Mouse (Mus musculus): ENCODE results near the gene Rev1. TPM values are rescaled to one million over a fixed set of nuclear protein-coding genes. Genes with fewer than 3 reads are reported as not detected.

Gene Rev1
- total RNA-seq, 1 experiment: 58.0 TPM

DNA sequence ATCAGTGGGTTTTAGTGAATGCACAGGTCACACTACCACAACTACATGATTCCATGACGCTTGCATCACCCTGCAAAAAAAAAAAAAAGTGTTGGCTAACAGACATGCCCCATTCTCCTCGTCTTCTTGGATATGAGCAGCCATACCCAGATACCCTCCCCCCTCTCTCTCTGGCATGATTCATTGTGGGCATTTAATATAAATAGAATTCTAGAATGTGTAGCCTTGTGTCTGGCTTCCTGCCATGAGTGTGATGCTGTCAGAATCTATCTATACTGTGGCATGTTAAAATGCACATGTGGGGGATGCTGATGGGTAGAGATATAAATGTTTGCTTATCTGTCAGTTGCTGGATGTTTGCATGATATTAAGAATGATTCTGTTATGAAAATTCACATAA lies 36.1 kb upstream of the Rev1 start:
- Histone ChIP-seq H3K9me3 (ENCODE audit: control insufficient read depth, insufficient read depth, low read depth, low read length) (no peaks in the 10 kb centered on the region), H3K9ac (ENCODE audit: insufficient read depth, low read depth, low read length, poor library complexity, severe bottlenecking) (no peak overlapping the region), H3K4me1 (ENCODE audit: control insufficient read depth in 2 of 2, insufficient read depth in 2 of 2, low read length in 2 of 2, poor library complexity in 1 of 2) (no peaks in the 10 kb centered on the region), H3K36me3 (ENCODE audit: control insufficient read depth, insufficient read depth, low read length, poor library complexity, severe bottlenecking) (no peaks in the 10 kb centered on the region), H3K27ac (ENCODE audit: insufficient read depth, low read depth, low read length, poor library complexity, severe bottlenecking) (no peak overlapping the region), H3K4me3 (ENCODE audit: insufficient read depth in 1 of 2, low read depth in 1 of 2, low read length in 2 of 2, poor library complexity in 1 of 2, severe bottlenecking in 1 of 2) (no peak overlapping the region)
- no peak for DNase-seq (ENCODE audit: low read depth, low spot score)
- in situ Hi-C loops (cut with MboI; ENCODE audit: low sequenced_read_pairs in 2 of 2, unreplicated experiment in 2 of 2): no loop called here
- TF ChIP-seq CHD2 (IDR thresholded peaks at IDR 0.05; ENCODE audit: low read depth, low read length) (no peak), MAFK (IDR thresholded peaks at IDR 0.05; ENCODE audit: insufficient read depth, low read depth, low read length) (no peak), HCFC1 (IDR thresholded peaks at IDR 0.05; ENCODE audit: borderline replicate concordance, insufficient read depth, low read length) (no peak), ZC3H11A (IDR thresholded peaks at IDR 0.05; ENCODE audit: borderline replicate concordance, low read depth, low read length) (no peak), ZNF384 (IDR thresholded peaks at IDR 0.05; ENCODE audit: low read depth, low read length) (no peak)

DNA sequence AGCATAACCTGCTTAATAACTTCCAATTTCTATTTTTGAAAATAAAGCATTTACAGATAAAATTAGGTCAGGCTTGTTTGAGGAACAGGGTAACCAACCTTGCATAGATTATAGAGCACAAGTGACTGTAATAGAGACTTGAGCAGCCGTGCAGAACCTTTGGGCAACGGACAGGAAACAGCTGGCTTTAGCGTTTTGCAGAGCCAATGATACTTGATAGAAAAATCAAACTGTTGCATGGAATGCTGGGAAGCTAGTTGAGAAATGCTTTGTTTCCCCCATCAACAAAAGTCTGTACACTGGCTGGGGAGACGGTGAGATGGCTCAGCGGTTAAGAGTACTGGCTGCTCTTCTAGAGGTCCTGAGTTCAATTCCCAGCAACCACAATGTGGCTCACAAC lies 20.5 kb upstream of the Rev1 start:
- Histone ChIP-seq H3K4me1 (ENCODE audit: control insufficient read depth in 2 of 2, insufficient read depth in 2 of 2, low read length in 2 of 2, poor library complexity in 1 of 2) (no peaks in the 10 kb centered on the region), H3K4me3 (ENCODE audit: insufficient read depth in 1 of 2, low read depth in 1 of 2, low read length in 2 of 2, poor library complexity in 1 of 2, severe bottlenecking in 1 of 2) (no peak overlapping the region), H3K9me3 (ENCODE audit: control insufficient read depth, insufficient read depth, low read depth, low read length) (no peaks in the 10 kb centered on the region), H3K27ac (ENCODE audit: insufficient read depth, low read depth, low read length, poor library complexity, severe bottlenecking) (no peak overlapping the region), H3K9ac (ENCODE audit: insufficient read depth, low read depth, low read length, poor library complexity, severe bottlenecking) (no peak overlapping the region), H3K36me3 (ENCODE audit: control insufficient read depth, insufficient read depth, low read length, poor library complexity, severe bottlenecking) (no peaks in the 10 kb centered on the region)
- no peak for DNase-seq (ENCODE audit: low read depth, low spot score)
- in situ Hi-C loops (cut with MboI; ENCODE audit: low sequenced_read_pairs in 2 of 2, unreplicated experiment in 2 of 2): no loop called here
- TF ChIP-seq ZNF384 (IDR thresholded peaks at IDR 0.05; ENCODE audit: low read depth, low read length) (no peak), ZC3H11A (IDR thresholded peaks at IDR 0.05; ENCODE audit: borderline replicate concordance, low read depth, low read length) (no peak), CHD2 (IDR thresholded peaks at IDR 0.05; ENCODE audit: low read depth, low read length) (no peak), HCFC1 (IDR thresholded peaks at IDR 0.05; ENCODE audit: borderline replicate concordance, insufficient read depth, low read length) (no peak), MAFK (IDR thresholded peaks at IDR 0.05; ENCODE audit: insufficient read depth, low read depth, low read length) (no peak)

DNA sequence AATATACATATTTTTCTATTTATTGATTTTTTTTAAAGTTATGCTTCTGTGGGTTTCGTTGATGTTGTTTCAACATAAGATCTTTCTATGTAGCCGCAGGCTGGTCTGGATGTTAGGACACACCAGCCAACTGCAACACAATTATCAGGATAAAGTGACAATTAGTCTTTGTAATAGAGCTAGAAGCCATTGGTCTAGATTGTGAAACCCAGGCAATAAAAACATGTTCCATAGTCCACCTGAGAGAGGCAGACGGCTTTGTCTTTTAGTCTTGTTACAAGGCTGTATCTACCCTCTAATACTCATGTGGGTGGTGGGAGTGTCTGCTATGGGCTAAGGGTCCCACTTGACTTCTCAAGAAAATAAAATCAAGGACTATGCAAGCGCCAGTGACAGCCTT lies 16.4 kb upstream of the Rev1 start:
- Histone ChIP-seq H3K9me3 (ENCODE audit: control insufficient read depth, insufficient read depth, low read depth, low read length) (no peaks in the 10 kb centered on the region), H3K4me3 (ENCODE audit: insufficient read depth in 1 of 2, low read depth in 1 of 2, low read length in 2 of 2, poor library complexity in 1 of 2, severe bottlenecking in 1 of 2) (no peak overlapping the region), H3K36me3 (ENCODE audit: control insufficient read depth, insufficient read depth, low read length, poor library complexity, severe bottlenecking) (no peaks in the 10 kb centered on the region), H3K4me1 (ENCODE audit: control insufficient read depth in 2 of 2, insufficient read depth in 2 of 2, low read length in 2 of 2, poor library complexity in 1 of 2) (no peaks in the 10 kb centered on the region), H3K9ac (ENCODE audit: insufficient read depth, low read depth, low read length, poor library complexity, severe bottlenecking) (no peak overlapping the region), H3K27ac (ENCODE audit: insufficient read depth, low read depth, low read length, poor library complexity, severe bottlenecking) (no peak overlapping the region)
- TF ChIP-seq ZC3H11A (IDR thresholded peaks at IDR 0.05; ENCODE audit: borderline replicate concordance, low read depth, low read length) (no peak), HCFC1 (IDR thresholded peaks at IDR 0.05; ENCODE audit: borderline replicate concordance, insufficient read depth, low read length) (no peak), MAFK (IDR thresholded peaks at IDR 0.05; ENCODE audit: insufficient read depth, low read depth, low read length) (no peak), ZNF384 (IDR thresholded peaks at IDR 0.05; ENCODE audit: low read depth, low read length) (no peak), CHD2 (IDR thresholded peaks at IDR 0.05; ENCODE audit: low read depth, low read length) (no peak)
- no peak for DNase-seq (ENCODE audit: low read depth, low spot score)
- in situ Hi-C loops (cut with MboI; ENCODE audit: low sequenced_read_pairs in 2 of 2, unreplicated experiment in 2 of 2): no loop called here

DNA sequence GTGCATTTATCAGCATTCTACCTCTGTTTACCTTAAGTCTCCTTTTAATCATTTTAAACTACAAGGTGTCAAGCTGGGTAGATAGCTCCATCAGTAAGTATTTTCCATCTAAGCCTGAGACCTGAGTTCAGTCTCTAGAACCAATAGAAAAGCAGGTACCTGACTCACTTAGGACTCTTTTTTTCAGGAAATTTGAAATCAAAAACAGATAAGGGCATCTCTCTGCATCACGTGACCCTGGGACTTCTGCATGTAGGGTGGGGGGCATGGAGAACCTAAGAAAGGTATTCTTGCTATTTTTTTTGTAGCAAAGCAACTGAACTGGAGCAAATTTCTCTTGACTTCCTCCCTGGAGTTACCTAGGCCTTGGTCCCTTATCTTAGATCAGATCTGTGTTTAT lies 11.8 kb upstream of the Rev1 start:
- no peaks in the 10 kb centered on the region for H3K36me3 ChIP-seq (ENCODE audit: control insufficient read depth, insufficient read depth, low read length, poor library complexity, severe bottlenecking)
- DNase-seq (ENCODE audit: low read depth, low spot score): no peak
- H3K9me3 ChIP-seq (ENCODE audit: control insufficient read depth, insufficient read depth, low read depth, low read length): no peaks in the 10 kb centered on the region
- no peak overlapping the region for H3K9ac ChIP-seq (ENCODE audit: insufficient read depth, low read depth, low read length, poor library complexity, severe bottlenecking)
- no peak overlapping the region for H3K4me3 ChIP-seq (ENCODE audit: insufficient read depth in 1 of 2, low read depth in 1 of 2, low read length in 2 of 2, poor library complexity in 1 of 2, severe bottlenecking in 1 of 2)
- H3K27ac ChIP-seq (ENCODE audit: insufficient read depth, low read depth, low read length, poor library complexity, severe bottlenecking): no peak overlapping the region
- in situ Hi-C loops (cut with MboI; ENCODE audit: low sequenced_read_pairs in 2 of 2, unreplicated experiment in 2 of 2): no loop called here
- TF ChIP-seq HCFC1 (IDR thresholded peaks at IDR 0.05; ENCODE audit: borderline replicate concordance, insufficient read depth, low read length): no peak
- TF ChIP-seq CHD2 (IDR thresholded peaks at IDR 0.05; ENCODE audit: low read depth, low read length): no peak
- no peak for TF ChIP-seq ZNF384 (IDR thresholded peaks at IDR 0.05; ENCODE audit: low read depth, low read length)
- H3K4me1 ChIP-seq (ENCODE audit: control insufficient read depth in 2 of 2, insufficient read depth in 2 of 2, low read length in 2 of 2, poor library complexity in 1 of 2): no peaks in the 10 kb centered on the region

GRCm38 (mm10) chr1:38140911-38141310 lies 11.3 kb upstream of the Rev1 start:
- no peak for DNase-seq (ENCODE audit: low read depth, low spot score)
- Histone ChIP-seq H3K27ac (ENCODE audit: insufficient read depth, low read depth, low read length, poor library complexity, severe bottlenecking) (no peak overlapping the region), H3K4me1 (ENCODE audit: control insufficient read depth in 2 of 2, insufficient read depth in 2 of 2, low read length in 2 of 2, poor library complexity in 1 of 2) (no peaks in the 10 kb centered on the region), H3K36me3 (ENCODE audit: control insufficient read depth, insufficient read depth, low read length, poor library complexity, severe bottlenecking) (no peaks in the 10 kb centered on the region), H3K9ac (ENCODE audit: insufficient read depth, low read depth, low read length, poor library complexity, severe bottlenecking) (no peak overlapping the region), H3K4me3 (ENCODE audit: insufficient read depth in 1 of 2, low read depth in 1 of 2, low read length in 2 of 2, poor library complexity in 1 of 2, severe bottlenecking in 1 of 2) (no peak overlapping the region), H3K9me3 (ENCODE audit: control insufficient read depth, insufficient read depth, low read depth, low read length) (no peaks in the 10 kb centered on the region)
- in situ Hi-C loops (cut with MboI; ENCODE audit: low sequenced_read_pairs in 2 of 2, unreplicated experiment in 2 of 2): no loop called here
- no peak for TF ChIP-seq MAFK (IDR thresholded peaks at IDR 0.05; ENCODE audit: insufficient read depth, low read depth, low read length)
- no peak for TF ChIP-seq HCFC1 (IDR thresholded peaks at IDR 0.05; ENCODE audit: borderline replicate concordance, insufficient read depth, low read length)
- no peak for TF ChIP-seq ZC3H11A (IDR thresholded peaks at IDR 0.05; ENCODE audit: borderline replicate concordance, low read depth, low read length)
- TF ChIP-seq CHD2 (IDR thresholded peaks at IDR 0.05; ENCODE audit: low read depth, low read length): no peak
- TF ChIP-seq ZNF384 (IDR thresholded peaks at IDR 0.05; ENCODE audit: low read depth, low read length): no peak

Data from ES-E14 (cell line).